Comparison of ENCODE assay signal across 8 mouse cellular contexts in the genomic region with DNA sequence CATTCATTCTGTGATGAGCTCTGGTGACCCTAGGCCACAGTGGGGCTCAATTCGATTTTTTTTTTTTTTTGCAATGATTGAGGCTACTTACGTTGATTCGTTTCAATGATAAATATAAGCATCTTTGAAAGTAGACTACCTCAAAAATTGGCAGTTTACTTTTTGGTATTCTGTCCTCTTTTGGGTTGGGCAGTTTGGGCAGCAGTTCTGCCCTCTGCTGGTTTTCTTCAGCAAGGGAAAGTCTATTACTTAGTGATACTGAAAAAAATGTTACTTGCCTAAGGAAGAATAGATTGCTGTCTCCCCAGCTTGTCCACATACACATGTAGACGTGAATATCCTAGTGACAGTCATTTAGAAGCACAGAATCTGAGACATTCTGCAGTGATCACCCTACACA. TPM values are rescaled to one million over a fixed set of nuclear protein-coding genes. Genes with fewer than 3 reads are reported as not detected.
DNase-seq lines count a peak whose midpoint lies in the region; ATAC-seq and TF ChIP-seq lines count a peak whose summit lies in the region.

No protein-coding gene starts in this region.

- DNase-seq in heart, postnatal 25 days (ENCODE audit: low spot score): no peak
- DNase-seq in cerebellum, postnatal 10 days: peak; percentile 62 to 70
- DNase-seq in heart, postnatal 0 days (ENCODE audit: low spot score): no peak
- no peak for DNase-seq in limb, embryonic 10.5 days (ENCODE audit: low spot score)
- DNase-seq in adrenal gland, adult 2 months: no peak
- no peak for DNase-seq in thymus, adult 2 months

- peak overlapping the region; percentile 42 for H3K9ac ChIP-seq in heart, embryonic 16.5 days (ENCODE audit: low read length)
- no peak overlapping the region for H3K9ac ChIP-seq in heart, postnatal 0 days (replicated peaks; ENCODE audit: low read depth, low read length)
- H3K9ac ChIP-seq in neural tube, embryonic 14.5 days (replicated peaks; ENCODE audit: low read depth, low read length): peak overlapping the region; percentile 43

- peak overlapping the region; percentile 65 for H3K4me3 ChIP-seq in heart, embryonic 16.5 days (ENCODE audit: low read length)
- peak overlapping the region; percentile 68 for H3K4me3 ChIP-seq in heart, postnatal 0 days (ENCODE audit: low read depth, low read length)
- peak overlapping the region; percentile 63 for H3K4me3 ChIP-seq in limb, embryonic 10.5 days
- H3K4me3 ChIP-seq in neural tube, embryonic 14.5 days (ENCODE audit: low read depth, low read length): peak overlapping the region; percentile 54
- no peak overlapping the region for H3K4me3 ChIP-seq in thymus, adult 2 months (ENCODE audit: control insufficient read depth, insufficient read depth, low read length)

- no peak for TF ChIP-seq EP300 in heart, postnatal 0 days (IDR thresholded peaks at IDR 0.05; ENCODE audit: low read depth)

- H3K9me3 ChIP-seq in heart, embryonic 16.5 days (replicated peaks; ENCODE audit: control insufficient read depth, low read length): no peaks in the 10 kb centered on the region
- no peaks in the 10 kb centered on the region for H3K9me3 ChIP-seq in heart, postnatal 0 days (replicated peaks; ENCODE audit: control insufficient read depth, low read length)
- H3K9me3 ChIP-seq in limb, embryonic 10.5 days (replicated peaks): no peaks in the 10 kb centered on the region
- H3K9me3 ChIP-seq in neural tube, embryonic 14.5 days (ENCODE audit: control insufficient read depth, low read length): no peaks in the 10 kb centered on the region

- intact Hi-C loops in heart, postnatal 25 days (cut with DNase I): loop anchor here (2.0 to 5.0 kb wide), 2 partner anchors 335 to 380 kb away; no protein-coding TSS in a partner anchor

- TF ChIP-seq POLR2A in thymus, adult 2 months (IDR thresholded peaks at IDR 0.05; ENCODE audit: control insufficient read depth, extremely low read depth, insufficient read depth, low read length, poor library complexity): no peak

- peak overlapping the region; percentile 98 for H3K4me2 ChIP-seq in heart, embryonic 16.5 days (ENCODE audit: low read depth, low read length)
- peak overlapping the region; percentile 99 for H3K4me2 ChIP-seq in heart, postnatal 0 days (ENCODE audit: low read depth, low read length)
- peak overlapping the region; percentile 84 for H3K4me2 ChIP-seq in neural tube, embryonic 14.5 days (ENCODE audit: low read depth, low read length)

- TF ChIP-seq CTCF in heart, postnatal 0 days (IDR thresholded peaks at IDR 0.05; ENCODE audit: low read depth): peak; percentile 50
- no peak for TF ChIP-seq CTCF in thymus, adult 2 months (IDR thresholded peaks at IDR 0.05; ENCODE audit: borderline replicate concordance, control insufficient read depth, extremely low read depth, insufficient read depth, low read length, poor library complexity)

- H3K27ac ChIP-seq in heart, embryonic 16.5 days (ENCODE audit: low read length): no peak overlapping the region
- H3K27ac ChIP-seq in heart, postnatal 0 days (ENCODE audit: low read depth): no peak overlapping the region
- no peak overlapping the region for H3K27ac ChIP-seq in limb, embryonic 10.5 days
- H3K27ac ChIP-seq in neural tube, embryonic 14.5 days (ENCODE audit: low read depth, low read length): no peak overlapping the region
- H3K27ac ChIP-seq in thymus, adult 2 months (ENCODE audit: control insufficient read depth, insufficient read depth, low read length): no peak overlapping the region

- 7% methylated on average over 4 of the region's 4 CpGs for WGBS in heart, embryonic 16.5 days
- 3% methylated on average over 4 of the region's 4 CpGs for WGBS in heart, postnatal 0 days
- 13% methylated on average over 4 of the region's 4 CpGs for WGBS in limb, embryonic 10.5 days
- 6% methylated on average over 4 of the region's 4 CpGs for WGBS in neural tube, embryonic 14.5 days
- 10% methylated on average over 4 of the region's 4 CpGs for WGBS in thymus, adult 2 months

- peaks cover 6% of the 10 kb centered on the region; the same call in 1 of the 2 replicates for H3K4me1 ChIP-seq in heart, embryonic 16.5 days (ENCODE audit: control insufficient read depth, insufficient read depth, low read length)
- 0 out of 2 replicates have a peak, but pooled peaks cover 8% of the 10 kb centered on the region for H3K4me1 ChIP-seq in heart, postnatal 0 days (ENCODE audit: control insufficient read depth, insufficient read depth)
- peaks cover 28% of the 10 kb centered on the region for H3K4me1 ChIP-seq in limb, embryonic 10.5 days
- no peaks in the 10 kb centered on the region; the same call in 1 of the 2 replicates for H3K4me1 ChIP-seq in neural tube, embryonic 14.5 days (ENCODE audit: control insufficient read depth, insufficient read depth, low read length)
- H3K4me1 ChIP-seq in thymus, adult 2 months (replicated peaks; ENCODE audit: control insufficient read depth, insufficient read depth, low read length): no peaks in the 10 kb centered on the region

- no peaks in the 10 kb centered on the region for H3K27me3 ChIP-seq in heart, embryonic 16.5 days (ENCODE audit: control insufficient read depth, insufficient read depth, low read length)
- H3K27me3 ChIP-seq in heart, postnatal 0 days (ENCODE audit: control insufficient read depth, insufficient read depth, low read length): no peaks in the 10 kb centered on the region
- no peaks in the 10 kb centered on the region for H3K27me3 ChIP-seq in limb, embryonic 10.5 days (ENCODE audit: low read depth, poor library complexity, severe bottlenecking)
- H3K27me3 ChIP-seq in neural tube, embryonic 14.5 days (ENCODE audit: control insufficient read depth, insufficient read depth, low read length): no peaks in the 10 kb centered on the region
- no peaks in the 10 kb centered on the region for H3K27me3 ChIP-seq in thymus, adult 2 months (ENCODE audit: control insufficient read depth, insufficient read depth, low read length)

- no peaks in the 10 kb centered on the region for H3K36me3 ChIP-seq in heart, embryonic 16.5 days (ENCODE audit: control insufficient read depth, insufficient read depth)
- no peaks in the 10 kb centered on the region for H3K36me3 ChIP-seq in heart, postnatal 0 days (replicated peaks; ENCODE audit: control insufficient read depth, insufficient read depth, low read length)
- H3K36me3 ChIP-seq in limb, embryonic 10.5 days: no peaks in the 10 kb centered on the region
- H3K36me3 ChIP-seq in neural tube, embryonic 14.5 days (ENCODE audit: control insufficient read depth, insufficient read depth, low read length): no peaks in the 10 kb centered on the region
- H3K36me3 ChIP-seq in thymus, adult 2 months (ENCODE audit: control insufficient read depth, insufficient read depth, low read length): no peaks in the 10 kb centered on the region

- ATAC-seq in heart, embryonic 16.5 days (replicated peaks; ENCODE audit: extremely low read depth, insufficient read depth, low FRiP score): no peak
- ATAC-seq in heart, postnatal 0 days (ENCODE audit: insufficient read depth, low read depth): no peak
- peak; percentile 9; the same call in 1 of the 2 replicates for ATAC-seq in neural tube, embryonic 14.5 days (ENCODE audit: low read depth)

RNA-seq across cellular contexts. Expression of a gene that starts 2.0 kb away (rescaled TPM):
- 3.8 and 4.6 TPM in 2 replicates for polyA plus RNA-seq in heart, embryonic 16.5 days (2015; fragmentation: Nextera tagmentation; extraction: Ambion mirVana)
- under 1 TPM; 0.17 to 0.23 TPM for total RNA-seq in heart, postnatal 25 days (2021)
- 1.4 and 7.1 TPM in 2 replicates for total RNA-seq in heart, postnatal 0 days (2014; rRNA removed; ENCODE audit: low replicate concordance)
- polyA plus RNA-seq in heart, postnatal 0 days (2015; fragmentation: Nextera tagmentation; extraction: Ambion mirVana): 2.4 and 2.5 TPM in 2 replicates
- 12.4 and 16.6 TPM in 2 replicates for polyA plus RNA-seq in limb, embryonic 10.5 days (2016; fragmentation: Nextera tagmentation; extraction: Ambion mirVana)
- polyA plus RNA-seq in neural tube, embryonic 14.5 days (2014; fragmentation: Nextera tagmentation; extraction: Ambion mirVana): 10.3 and 16.9 TPM in 2 replicates
- 1 to 10 TPM; 1.2 to 1.4 TPM for total RNA-seq in adrenal gland, adult 2 months (2021)
- 0.09 and 0.46 TPM in 2 replicates for polyA plus RNA-seq in adrenal gland, adult 2 months (2012; rRNA removed)
- polyA plus RNA-seq in thymus, adult 2 months (2012; rRNA removed): not detected in 2 replicates

Comparison
In these comparisons a context has a peak if more than half of its experiments do, and no peak if none do; other contexts are left out.
1. DNase-seq: peak in cerebellum, postnatal 10 days (2 of 2); none in heart, postnatal 25 days (single experiment), heart, postnatal 0 days (single experiment), limb, embryonic 10.5 days (single experiment), adrenal gland, adult 2 months (single experiment) and thymus, adult 2 months (single experiment).
2. Peak in every context shown above with its lines, with median percentiles within 50 percentile points of each other: H3K4me2 ChIP-seq.